Mouse (Mus musculus) neural tube, embryonic 14.5 days (tissue): Measurements from ENCODE around the gene Timp3. TPM values are rescaled to one million over a fixed set of nuclear protein-coding genes. Genes with fewer than 3 reads are reported as not detected.

ENCODE experiments used
- ATAC-seq: fragments of 200-750 bp; cut with Nextera tagmentation; 2 replicates; pipeline ENCODE4 v1.8.0; 2017; ENCODE audit warnings: low read depth, mild to moderate bottlenecking, moderate TSS enrichment, moderate library complexity
- H3K27ac ChIP-seq: fragments of 300-500 bp; sonication (generic); 2 replicates; pipeline ENCODE4 v1.5.1; 2014; ENCODE audit warnings: low read depth, mild to moderate bottlenecking, control low read depth, low read length, moderate library complexity, mixed read lengths
- H3K27me3 ChIP-seq: fragments of 300-500 bp; sonication (generic); 2 replicates; pipeline ENCODE4 v1.6.1; 2014; ENCODE audit warnings: low read length; ENCODE audit not compliant: control insufficient read depth, insufficient read depth
- H3K36me3 ChIP-seq: fragments of 300-500 bp; sonication (generic); 2 replicates; pipeline ENCODE4 v1.6.1; 2014; ENCODE audit warnings: low read length, mixed read lengths; ENCODE audit not compliant: control insufficient read depth, insufficient read depth
- H3K4me1 ChIP-seq: fragments of 300-500 bp; sonication (generic); 2 replicates; pipeline ENCODE4 v1.6.1; 2014; ENCODE audit warnings: low read length; ENCODE audit not compliant: control insufficient read depth, insufficient read depth
- H3K4me2 ChIP-seq: fragments of 300-500 bp; sonication (generic); 2 replicates; pipeline ENCODE4 v1.6.1; 2014; ENCODE audit warnings: mild to moderate bottlenecking, low read depth, low read length, control low read depth
- H3K4me3 ChIP-seq: fragments of 300-500 bp; sonication (generic); 2 replicates; pipeline ENCODE4 v1.5.1; 2014; ENCODE audit warnings: low read depth, low read length, control low read depth, mixed read lengths
- H3K9ac ChIP-seq: fragments of 300-500 bp; sonication (generic); replicated peaks from 2 replicates; pipeline ENCODE4 v1.6.1; 2014; ENCODE audit warnings: low read depth, mild to moderate bottlenecking, control low read depth, low read length, mixed read lengths
- H3K9me3 ChIP-seq: fragments of 300-500 bp; sonication (generic); 2 replicates; pipeline ENCODE4 v1.6.1; 2016; ENCODE audit warnings: low read length; ENCODE audit not compliant: control insufficient read depth
- WGBS: fragments of 180-500 bp; shearing (Covaris S2); extraction: QIAGEN DNeasy Blood & Tissue Kit; methylation state at CpG from one replicate; pipeline ENCODE4 v1.1.7; 2014; 5-methylcytosine and 5-hydroxymethylcytosine counted together
- polyA plus RNA-seq: library from polyadenylated mRNA; unstranded; fragments of >200 nt; fragmentation: Nextera tagmentation; extraction: Ambion mirVana; gene quantifications from 2 replicates; pipeline ENCODE4 v1.2.1, GENCODE M21; 2014

Gene Timp3
- polyA plus RNA-seq, 1 experiment from 2014 or later, result 45.0 TPM

DNA sequence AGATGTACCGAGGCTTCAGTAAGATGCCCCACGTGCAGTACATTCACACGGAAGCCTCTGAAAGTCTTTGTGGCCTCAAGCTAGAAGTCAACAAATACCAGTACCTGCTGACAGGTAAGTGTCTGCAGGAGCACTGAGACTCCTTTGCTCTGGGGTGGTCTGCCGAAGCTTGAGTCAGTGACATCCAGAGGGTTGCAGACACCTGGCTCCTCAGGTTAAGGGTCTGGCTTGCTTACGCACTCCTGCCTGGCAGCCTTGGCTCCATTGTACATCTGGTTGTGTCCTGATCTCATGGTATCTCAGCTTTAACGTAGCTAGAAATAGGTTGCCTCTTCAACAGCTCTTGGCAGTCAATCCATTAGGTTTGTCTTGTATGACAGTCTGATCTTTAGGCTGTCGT lies 43.8 kb downstream of the Timp3 start:
- Histone ChIP-seq H3K4me1 (0 out of 2 replicates have a peak, but pooled peaks cover 5% of the 10 kb centered on the region), H3K27me3 (no peaks in the 10 kb centered on the region), H3K9me3 (no peaks in the 10 kb centered on the region), H3K27ac (no peak overlapping the region), H3K9ac (no peak overlapping the region), H3K4me3 (no peak overlapping the region), H3K4me2 (no peak overlapping the region), H3K36me3 (no peaks in the 10 kb centered on the region)
- no peak for ATAC-seq
- 92% methylated on average over 7 of the region's 7 CpGs for WGBS

DNA sequence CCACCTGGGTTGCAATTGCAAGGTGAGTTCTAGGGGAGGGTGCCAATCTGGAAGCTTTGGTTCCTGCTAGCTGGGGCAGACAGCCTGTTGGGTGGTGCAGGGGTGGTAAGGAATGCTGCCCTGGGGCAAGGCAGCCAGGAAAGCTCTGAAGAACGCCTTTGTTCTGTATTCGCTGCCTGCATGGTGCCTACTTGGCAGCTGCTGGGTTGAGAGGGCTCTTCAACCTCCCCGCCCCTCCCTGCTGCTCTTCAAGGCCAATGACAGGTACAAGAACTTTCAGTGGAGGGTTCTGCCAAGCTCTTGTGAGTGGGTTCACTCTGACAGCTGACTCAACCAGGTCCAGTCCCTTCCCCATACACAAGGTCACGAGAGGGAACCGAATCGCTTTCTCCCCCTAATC lies 44.5 kb downstream of the Timp3 start:
- H3K4me2 ChIP-seq, result no peak overlapping the region
- 0 out of 2 replicates have a peak, but pooled peaks cover 5% of the 10 kb centered on the region for H3K4me1 ChIP-seq
- no peaks in the 10 kb centered on the region for H3K36me3 ChIP-seq
- H3K9me3 ChIP-seq, result no peaks in the 10 kb centered on the region
- no peak overlapping the region for H3K27ac ChIP-seq
- no peaks in the 10 kb centered on the region for H3K27me3 ChIP-seq
- WGBS, result 84% methylated on average over 6 of the region's 6 CpGs
- no peak overlapping the region for H3K4me3 ChIP-seq
- no peak overlapping the region for H3K9ac ChIP-seq
- no peak for ATAC-seq

DNA sequence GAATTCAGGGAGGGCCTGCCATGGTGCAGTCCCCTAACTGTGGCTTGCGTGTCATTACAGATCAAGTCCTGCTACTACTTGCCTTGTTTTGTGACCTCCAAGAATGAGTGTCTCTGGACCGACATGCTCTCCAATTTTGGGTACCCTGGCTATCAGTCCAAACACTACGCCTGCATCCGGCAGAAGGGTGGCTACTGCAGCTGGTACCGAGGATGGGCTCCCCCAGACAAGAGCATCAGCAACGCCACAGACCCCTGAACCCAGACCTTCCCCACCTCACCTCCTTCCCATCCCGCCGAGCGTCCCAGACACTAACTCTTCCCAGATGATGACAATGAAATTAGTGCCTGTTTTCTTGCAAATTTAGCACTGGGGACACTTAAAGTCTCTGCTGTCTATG lies 45.5 kb downstream of the Timp3 start:
- no peak overlapping the region for H3K4me3 ChIP-seq
- H3K27me3 ChIP-seq, result no peaks in the 10 kb centered on the region
- 94% methylated on average over 9 of the region's 9 CpGs for WGBS
- no peak overlapping the region for H3K27ac ChIP-seq
- no peak overlapping the region for H3K9ac ChIP-seq
- 0 out of 2 replicates have a peak, but pooled peaks cover 5% of the 10 kb centered on the region for H3K4me1 ChIP-seq
- no peaks in the 10 kb centered on the region for H3K9me3 ChIP-seq
- ATAC-seq, result no peak
- no peak overlapping the region for H3K4me2 ChIP-seq
- H3K36me3 ChIP-seq, result no peaks in the 10 kb centered on the region

DNA sequence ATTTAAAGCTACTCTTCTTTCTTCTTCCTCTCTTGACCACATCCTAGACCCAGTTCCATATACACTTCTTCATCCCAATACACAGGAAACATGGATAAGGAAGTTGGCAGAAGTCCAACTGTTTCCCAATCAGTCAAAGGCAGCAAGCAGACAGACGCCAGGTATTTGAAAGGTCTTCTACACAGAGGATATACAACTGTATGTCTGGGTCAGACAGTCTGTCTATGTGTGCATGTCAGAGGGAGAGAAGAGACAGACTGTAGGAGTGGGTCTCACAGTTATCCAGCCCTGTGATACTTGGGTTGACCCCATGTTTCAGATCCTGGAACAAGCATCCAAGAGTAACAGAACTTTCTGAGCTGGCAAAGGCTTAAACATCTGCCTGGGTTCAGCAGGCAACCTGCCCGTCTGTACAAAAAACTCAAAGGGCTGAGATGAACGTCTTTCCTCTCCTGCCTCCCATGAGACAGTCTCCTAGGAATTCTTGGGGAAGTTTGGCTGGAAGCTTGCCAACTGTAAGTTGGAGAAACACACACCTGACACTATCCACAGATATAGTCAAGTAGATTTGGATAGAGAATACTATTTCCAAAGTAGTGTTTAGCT lies 46.2 kb downstream of the Timp3 start:
- Histone ChIP-seq H3K27ac (no peak overlapping the region), H3K4me3 (no peak overlapping the region), H3K36me3 (no peaks in the 10 kb centered on the region), H3K9me3 (no peaks in the 10 kb centered on the region), H3K27me3 (no peaks in the 10 kb centered on the region), H3K4me1 (0 out of 2 replicates have a peak, but pooled peaks cover 5% of the 10 kb centered on the region), H3K9ac (no peak overlapping the region), H3K4me2 (no peak overlapping the region)
- 73% methylated on average over 3 of the region's 3 CpGs for WGBS
- ATAC-seq, result peak; percentile 32; the same call in 1 of the 2 replicates

DNA sequence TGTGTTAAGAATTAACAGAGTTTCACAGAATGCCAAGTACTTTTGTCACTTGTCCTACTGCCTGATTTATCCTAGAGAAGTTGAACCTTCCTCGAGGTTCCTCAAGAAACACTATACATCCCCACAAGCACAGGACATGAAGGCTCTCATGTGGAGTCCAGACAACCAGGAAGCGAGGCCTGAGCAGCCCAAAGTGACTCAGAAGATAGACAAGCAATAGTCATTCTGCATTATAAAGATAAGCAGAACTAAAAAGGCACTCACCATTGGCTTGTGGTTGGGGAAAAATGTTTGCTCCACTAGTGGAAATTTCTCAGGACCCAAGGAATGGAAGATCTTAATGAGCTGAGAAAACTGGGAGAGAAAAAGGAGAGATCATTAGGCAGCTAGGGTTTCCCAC lies 51.1 kb downstream of the Timp3 start:
- Histone ChIP-seq H3K4me1 (no peaks in the 10 kb centered on the region), H3K9me3 (no peaks in the 10 kb centered on the region), H3K4me2 (no peak overlapping the region), H3K27me3 (no peaks in the 10 kb centered on the region), H3K4me3 (no peak overlapping the region), H3K36me3 (0 out of 2 replicates have a peak, but pooled peaks cover 7% of the 10 kb centered on the region), H3K27ac (no peak overlapping the region), H3K9ac (no peak overlapping the region)
- no peak for ATAC-seq
- WGBS, result 73% methylated on average over 2 of the region's 2 CpGs

DNA sequence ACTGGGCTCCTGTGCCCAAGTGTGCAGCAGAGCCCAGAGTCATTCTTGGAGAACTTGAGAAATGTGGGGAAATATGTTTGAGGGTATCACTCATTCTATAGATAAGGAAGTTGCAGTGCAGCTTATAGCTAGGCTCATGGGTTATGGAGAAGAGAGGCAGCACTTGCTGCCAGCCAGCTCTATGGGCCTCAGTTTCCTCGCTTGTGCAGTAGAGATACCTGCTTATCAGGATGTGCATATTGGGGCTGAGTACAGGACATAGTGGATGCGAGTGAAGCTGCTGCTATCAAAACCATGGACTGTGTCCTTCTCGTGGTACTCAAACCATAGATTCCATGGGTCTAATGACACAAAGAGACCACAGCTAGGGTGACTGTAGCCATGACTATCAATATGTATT lies 52.3 kb downstream of the Timp3 start:
- Histone ChIP-seq H3K27ac (no peak overlapping the region), H3K9me3 (no peaks in the 10 kb centered on the region), H3K4me2 (no peak overlapping the region), H3K36me3 (0 out of 2 replicates have a peak, but pooled peaks cover 7% of the 10 kb centered on the region), H3K4me1 (no peaks in the 10 kb centered on the region), H3K4me3 (no peak overlapping the region), H3K9ac (no peak overlapping the region), H3K27me3 (no peaks in the 10 kb centered on the region)
- 87% methylated on average over 3 of the region's 3 CpGs for WGBS
- ATAC-seq, result no peak

DNA sequence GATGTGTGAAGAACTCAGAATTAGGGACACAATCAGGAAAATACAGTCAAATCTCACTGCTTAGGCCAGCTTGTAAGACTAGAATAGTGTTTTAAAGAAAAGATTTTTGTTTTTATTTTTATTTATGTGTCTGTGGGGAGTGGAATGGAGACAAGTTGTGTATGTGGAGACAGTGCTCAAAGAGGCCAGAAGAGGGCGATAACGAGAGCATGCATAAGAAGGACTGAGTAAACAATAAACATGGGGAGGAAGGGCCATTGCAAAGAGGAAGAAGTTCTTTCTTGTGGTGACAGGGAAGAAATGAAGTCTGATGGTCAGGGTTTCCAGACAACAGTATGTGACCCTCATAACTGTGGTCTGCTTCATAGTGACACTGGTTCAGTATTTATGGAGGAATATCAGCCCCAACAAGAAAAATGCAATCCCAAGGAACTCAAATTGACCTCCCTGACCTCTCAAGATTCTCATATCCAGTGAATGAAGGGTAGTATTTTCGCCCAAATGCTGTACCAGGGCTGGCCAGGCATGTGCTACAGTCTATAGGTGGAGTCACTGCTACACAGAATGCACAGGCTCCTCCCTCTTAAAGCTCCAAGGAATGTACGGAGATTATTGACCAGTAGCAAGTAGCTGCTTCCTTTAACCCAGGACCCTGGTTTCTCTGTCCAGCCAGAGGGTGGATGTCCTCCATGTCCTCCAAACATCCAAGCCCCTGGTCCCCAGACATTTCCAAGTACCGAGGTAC lies 56.8 kb downstream of the Timp3 start:
- Histone ChIP-seq H3K9ac (no peak overlapping the region), H3K9me3 (no peaks in the 10 kb centered on the region), H3K4me1 (no peaks in the 10 kb centered on the region), H3K36me3 (0 out of 2 replicates have a peak, but pooled peaks cover 6% of the 10 kb centered on the region), H3K4me3 (no peak overlapping the region), H3K27ac (no peak overlapping the region), H3K27me3 (no peaks in the 10 kb centered on the region), H3K4me2 (no peak overlapping the region)
- no peak for ATAC-seq
- WGBS, result 58% methylated on average over 5 of the region's 5 CpGs

DNA sequence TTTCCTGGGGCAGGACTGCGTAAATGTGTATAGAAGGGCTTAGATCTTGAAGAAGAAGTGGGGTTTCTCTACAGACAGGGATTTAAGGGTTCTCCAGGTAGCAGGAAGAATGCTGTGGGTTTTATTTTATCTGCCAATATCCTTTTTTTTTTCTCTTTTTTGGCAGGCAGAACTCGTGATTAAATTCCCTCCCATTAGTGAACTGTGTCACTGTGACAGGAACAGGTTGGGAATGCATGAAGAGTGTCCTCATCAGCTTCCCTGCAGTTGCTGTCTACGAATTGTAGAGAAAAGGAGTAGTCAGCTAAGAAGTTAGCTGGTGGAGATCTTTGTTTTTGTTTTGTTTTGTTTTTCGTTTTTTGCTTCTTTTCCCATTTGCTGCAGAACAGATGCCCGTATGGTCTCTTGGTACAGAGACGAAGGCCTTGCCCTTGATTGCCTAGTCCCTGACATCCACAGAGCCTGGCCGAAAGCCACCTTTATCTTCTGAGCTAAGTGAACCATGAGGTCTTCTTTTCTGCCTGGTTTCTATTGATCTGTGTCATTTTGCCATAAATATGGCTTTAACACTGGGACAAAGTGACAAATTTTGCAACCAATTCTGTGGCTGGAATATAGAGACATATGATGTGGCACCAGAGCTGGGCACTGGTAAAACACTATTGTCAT lies 58.3 kb downstream of the Timp3 start:
- H3K4me3 ChIP-seq, result no peak overlapping the region
- ATAC-seq, result no peak
- H3K9ac ChIP-seq, result no peak overlapping the region
- H3K27me3 ChIP-seq, result no peaks in the 10 kb centered on the region
- WGBS, result 87% methylated on average over 7 of the region's 7 CpGs
- no peaks in the 10 kb centered on the region for H3K4me1 ChIP-seq
- no peaks in the 10 kb centered on the region for H3K9me3 ChIP-seq
- no peak overlapping the region for H3K27ac ChIP-seq
- no peak overlapping the region for H3K4me2 ChIP-seq
- H3K36me3 ChIP-seq, result no peaks in the 10 kb centered on the region

DNA sequence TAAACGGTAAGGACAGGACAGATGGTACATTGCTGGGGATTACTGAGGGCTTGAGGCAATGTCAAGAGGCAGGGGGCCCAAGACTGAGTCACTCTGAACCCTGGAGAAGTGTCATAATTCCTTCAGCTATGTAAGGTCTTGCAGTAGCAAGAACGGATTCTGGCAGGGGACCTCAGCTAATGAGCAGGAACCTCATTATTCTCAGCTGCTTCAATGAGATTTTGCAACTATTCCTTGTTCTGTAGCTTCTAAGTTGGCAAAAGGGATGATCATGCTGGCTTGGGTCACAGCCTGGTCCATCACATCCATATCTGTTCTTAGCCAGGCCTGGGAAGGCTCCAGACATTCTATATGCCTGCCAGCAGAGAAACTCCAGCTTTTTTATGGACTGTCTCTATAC lies 59.0 kb downstream of the Timp3 start:
- peak; percentile 31; the same call in 1 of the 2 replicates for ATAC-seq
- H3K27me3 ChIP-seq, result no peaks in the 10 kb centered on the region
- H3K9ac ChIP-seq, result no peak overlapping the region
- no peak overlapping the region for H3K4me2 ChIP-seq
- H3K27ac ChIP-seq, result no peak overlapping the region
- no peaks in the 10 kb centered on the region for H3K36me3 ChIP-seq
- WGBS, result 79% methylated on average over 2 of the region's 2 CpGs
- H3K4me1 ChIP-seq, result no peaks in the 10 kb centered on the region
- H3K9me3 ChIP-seq, result no peaks in the 10 kb centered on the region
- no peak overlapping the region for H3K4me3 ChIP-seq
